Mouse (Mus musculus) lung, adult 2 months (tissue): ENCODE data around the gene Psrc1.

Experiments
- CTCF ChIP-seq: fragments of 200-500 bp; IDR thresholded peaks from 2 replicates; pipeline ENCODE4 v1.5.1; 2011; ENCODE audit warnings: mild to moderate bottlenecking, low read length, control low read depth; ENCODE audit not compliant: insufficient read depth
- POLR2A ChIP-seq: fragments of 200-500 bp; IDR thresholded peaks from 2 replicates; pipeline ENCODE4 v1.6.1; 2011; ENCODE audit warnings: low read depth, mild to moderate bottlenecking, control low read depth, low read length, borderline replicate concordance; ENCODE audit errors: extremely low read depth

DNA sequence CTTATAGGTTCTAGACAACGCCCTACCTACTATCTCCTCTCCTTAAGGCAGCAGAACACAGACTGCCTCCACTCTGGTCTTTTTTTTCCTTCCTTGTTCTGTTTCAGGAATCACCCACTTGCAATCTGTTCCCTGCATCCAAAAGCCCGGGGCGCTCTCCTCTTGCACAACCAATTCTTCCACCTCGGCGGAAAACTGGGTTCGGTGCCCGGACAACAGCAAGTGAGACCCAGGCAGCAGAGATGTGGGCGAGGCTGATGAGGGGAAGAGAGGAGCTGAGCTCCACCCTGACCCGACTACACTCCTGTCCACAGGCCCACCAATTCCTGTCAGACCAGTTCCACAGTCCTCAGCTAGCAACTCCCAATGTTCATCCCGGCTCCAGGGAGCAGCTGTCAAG is 2.5 kb downstream of the Psrc1 start:
- TF ChIP-seq POLR2A (no peak), CTCF (no peak)
